Mouse (Mus musculus): Measurements from ENCODE around the gene Col24a1.

DNA sequence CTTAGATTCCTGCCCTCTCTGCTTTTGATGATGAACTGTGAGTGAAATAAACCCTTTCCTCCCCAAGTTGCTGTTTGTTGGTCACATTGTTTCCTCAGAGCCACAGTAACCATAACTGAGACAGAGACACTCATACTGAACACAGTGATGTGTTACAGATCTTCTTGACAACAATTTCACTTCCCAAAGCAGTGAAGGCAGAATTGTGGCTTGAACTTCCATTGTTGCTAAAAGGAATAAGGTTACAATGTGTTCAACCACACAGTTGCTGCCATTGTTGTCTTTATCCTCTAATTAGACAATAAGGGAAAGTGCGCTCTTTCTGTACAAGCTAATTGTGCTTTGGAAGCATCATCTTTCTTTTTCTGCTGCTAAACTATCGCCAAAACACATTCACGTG is 61.7 kb downstream of the Col24a1 start:
- no peak for TF ChIP-seq CTCF (IDR thresholded peaks at IDR 0.05; ENCODE audit: control insufficient read depth, insufficient read depth, low read length)
- TF ChIP-seq POLR2A (IDR thresholded peaks at IDR 0.05; ENCODE audit: borderline replicate concordance, control insufficient read depth, low read depth, low read length), result no peak

Data from bone marrow, adult 2 months (tissue).